Mouse (Mus musculus) midbrain, embryonic 14.5 days (tissue): Measurements from ENCODE around the gene Plcb4. TPM values are rescaled to one million over a fixed set of nuclear protein-coding genes. Genes with fewer than 3 reads are reported as not detected.
"Not testable (repeated sequence)": the region's sequence is repeated elsewhere in the genome, so short reads cannot be mapped to it uniquely, and the experiment has no call there.

Source experiments
- ATAC-seq: fragments of 200-750 bp; cut with Nextera tagmentation; 2 replicates; pipeline ENCODE4 v1.8.0; 2017; ENCODE audit warnings: moderate number of reproducible peaks, moderate library complexity; ENCODE audit not compliant: low FRiP score, low TSS enrichment
- DNase-seq: peaks from one replicate; pipeline ENCODE4 v3.0.0-alpha.2; 2015
- H3K27ac ChIP-seq: fragments of 300-500 bp; sonication (generic); replicated peaks from 2 replicates; pipeline ENCODE4 v1.5.1; 2014; ENCODE audit warnings: mild to moderate bottlenecking, low read depth, low read length, moderate library complexity
- H3K27me3 ChIP-seq: fragments of 300-500 bp; sonication (generic); 2 replicates; pipeline ENCODE4 v1.6.1; 2014; ENCODE audit warnings: low read length, control low read depth, mixed read lengths; ENCODE audit not compliant: control insufficient read depth, insufficient read depth
- H3K36me3 ChIP-seq: fragments of 300-500 bp; sonication (generic); 2 replicates; pipeline ENCODE4 v1.6.1; 2014; ENCODE audit warnings: low read length, control low read depth; ENCODE audit not compliant: control insufficient read depth, insufficient read depth
- H3K4me1 ChIP-seq: fragments of 300-500 bp; sonication (generic); 2 replicates; pipeline ENCODE4 v1.6.1; 2014; ENCODE audit warnings: mild to moderate bottlenecking, antibody characterized with exemption, low read length, control low read depth; ENCODE audit not compliant: control insufficient read depth, insufficient read depth
- H3K4me2 ChIP-seq: fragments of 300-500 bp; sonication (generic); 2 replicates; pipeline ENCODE4 v1.6.1; 2014; ENCODE audit warnings: mild to moderate bottlenecking, low read length, moderate library complexity
- H3K4me3 ChIP-seq: fragments of 300-500 bp; sonication (generic); replicated peaks from 2 replicates; pipeline ENCODE4 v1.5.1; 2014; ENCODE audit warnings: low read depth, low read length
- H3K9ac ChIP-seq: fragments of 300-500 bp; sonication (generic); replicated peaks from 2 replicates; pipeline ENCODE4 v1.6.1; 2014; ENCODE audit warnings: mild to moderate bottlenecking, low read length, moderate library complexity
- H3K9me3 ChIP-seq: fragments of 300-500 bp; sonication (generic); 2 replicates; pipeline ENCODE4 v1.6.1; 2016; ENCODE audit warnings: low read length, control low read depth, mixed read lengths; ENCODE audit not compliant: control insufficient read depth
- WGBS: fragments of 180-500 bp; shearing (Covaris S2); extraction: QIAGEN DNeasy Blood & Tissue Kit; methylation state at CpG from one replicate; pipeline ENCODE4 v1.1.7; 2014; 5-methylcytosine and 5-hydroxymethylcytosine counted together
- polyA plus RNA-seq: library from polyadenylated mRNA; unstranded; fragments of >200 nt; fragmentation: Nextera tagmentation; extraction: Ambion mirVana; gene quantifications from 2 replicates; pipeline ENCODE4 v1.2.1, GENCODE M21; 2014

The Plcb4 gene
- polyA plus RNA-seq, 1 experiment from 2014 or later, result 52.4 TPM

GRCm38 (mm10) chr2:135707305-135707704 lies 48.5 kb downstream of the Plcb4 start:
- no peaks in the 10 kb centered on the region for H3K9me3 ChIP-seq
- H3K4me2 ChIP-seq, result no peak overlapping the region
- no peaks in the 10 kb centered on the region for H3K27me3 ChIP-seq
- H3K9ac ChIP-seq, result no peak overlapping the region
- peaks cover 16% of the 10 kb centered on the region for H3K4me1 ChIP-seq
- ATAC-seq (no peak), DNase-seq (no peak)
- no peaks in the 10 kb centered on the region for H3K36me3 ChIP-seq
- no peak overlapping the region for H3K27ac ChIP-seq
- no peak overlapping the region for H3K4me3 ChIP-seq
- 94% methylated on average over 2 of the region's 2 CpGs for WGBS

GRCm38 (mm10) chr2:135708386-135708785 lies 49.6 kb downstream of the Plcb4 start:
- WGBS, result 90% methylated on average over 3 of the region's 3 CpGs
- Histone ChIP-seq H3K9me3 (no peaks in the 10 kb centered on the region), H3K36me3 (no peaks in the 10 kb centered on the region), H3K9ac (no peak overlapping the region), H3K4me2 (no peak overlapping the region), H3K27me3 (no peaks in the 10 kb centered on the region), H3K4me3 (no peak overlapping the region), H3K27ac (no peak overlapping the region), H3K4me1 (peaks cover 25% of the 10 kb centered on the region)
- no peak for ATAC-seq
- DNase-seq, result no peak

- Histone ChIP-seq H3K27me3 (no peaks in the 10 kb centered on the region), H3K4me2 (no peak overlapping the region), H3K9me3 (no peaks in the 10 kb centered on the region), H3K4me3 (no peak overlapping the region), H3K4me1 (peaks cover 29% of the 10 kb centered on the region), H3K9ac (no peak overlapping the region), H3K27ac (no peak overlapping the region), H3K36me3 (no peaks in the 10 kb centered on the region)
- 88% methylated on average over 9 of the region's 9 CpGs for WGBS
- DNase-seq (no peak), ATAC-seq (no peak)
Observed at GRCm38 (mm10) chr2:135708796-135709195, 50.0 kb downstream of the Plcb4 start.

GRCm38 (mm10) chr2:135709736-135710135 lies 50.9 kb downstream of the Plcb4 start:
- DNase-seq, H3K4me2 ChIP-seq, H3K27ac ChIP-seq, H3K36me3 ChIP-seq, ATAC-seq, H3K9me3 ChIP-seq, H3K27me3 ChIP-seq, H3K9ac ChIP-seq, H3K4me3 ChIP-seq: not testable (repeated sequence)
- H3K4me1 ChIP-seq, result peaks cover 31% of the 10 kb centered on the region

GRCm38 (mm10) chr2:135711049-135711924 lies 52.5 kb downstream of the Plcb4 start:
- no peaks in the 10 kb centered on the region for H3K36me3 ChIP-seq
- no peaks in the 10 kb centered on the region for H3K9me3 ChIP-seq
- H3K9ac ChIP-seq, result 0 out of 2 replicates have a peak overlapping the region, but pooled peaks have one; percentile 12
- H3K4me3 ChIP-seq, result peak overlapping the region; percentile 12; the same call in 1 of the 2 replicates
- no peaks in the 10 kb centered on the region for H3K27me3 ChIP-seq
- H3K27ac ChIP-seq, result peak overlapping the region; percentile 74
- WGBS, result 24% methylated on average over 8 of the region's 8 CpGs
- peaks cover 34% of the 10 kb centered on the region for H3K4me1 ChIP-seq
- ATAC-seq, result peak; percentile 80
- peak; percentile 83 for DNase-seq
- H3K4me2 ChIP-seq, result peak overlapping the region; percentile 48

GRCm38 (mm10) chr2:135711925-135712288 lies 53.1 kb downstream of the Plcb4 start:
- Histone ChIP-seq H3K27me3 (no peaks in the 10 kb centered on the region), H3K27ac (peak overlapping the region; percentile 74), H3K36me3 (no peaks in the 10 kb centered on the region), H3K9ac (0 out of 2 replicates have a peak overlapping the region, but pooled peaks have one; percentile 12), H3K4me2 (peak overlapping the region; percentile 48), H3K4me1 (peaks cover 40% of the 10 kb centered on the region), H3K4me3 (peak overlapping the region; percentile 12; the same call in 1 of the 2 replicates), H3K9me3 (no peaks in the 10 kb centered on the region)
- ATAC-seq, result peak; percentile 77
- peak; percentile 88 for DNase-seq
- 5% methylated on average over 8 of the region's 8 CpGs for WGBS

GRCm38 (mm10) chr2:135712331-135712730 lies 53.5 kb downstream of the Plcb4 start:
- Histone ChIP-seq H3K36me3 (no peaks in the 10 kb centered on the region), H3K27me3 (no peaks in the 10 kb centered on the region), H3K9me3 (no peaks in the 10 kb centered on the region), H3K27ac (no peak overlapping the region), H3K4me1 (peaks cover 44% of the 10 kb centered on the region), H3K4me2 (peak overlapping the region; percentile 48), H3K9ac (no peak overlapping the region), H3K4me3 (no peak overlapping the region)
- DNase-seq, result peak; percentile 45
- 0 out of 2 replicates have a peak, but pooled peaks have one; percentile 26 for ATAC-seq
- WGBS, result 10% methylated on average over 5 of the region's 5 CpGs

GRCm38 (mm10) chr2:135712921-135713320 lies 54.1 kb downstream of the Plcb4 start:
- no peak for DNase-seq
- Histone ChIP-seq H3K4me3 (no peak overlapping the region), H3K9ac (no peak overlapping the region), H3K27me3 (no peaks in the 10 kb centered on the region), H3K9me3 (no peaks in the 10 kb centered on the region), H3K4me2 (no peak overlapping the region), H3K4me1 (peaks cover 49% of the 10 kb centered on the region), H3K27ac (no peak overlapping the region), H3K36me3 (no peaks in the 10 kb centered on the region)
- ATAC-seq, result no peak
- WGBS, result 66% methylated on average over 6 of the region's 6 CpGs

- Histone ChIP-seq H3K9me3 (no peaks in the 10 kb centered on the region), H3K36me3 (no peaks in the 10 kb centered on the region), H3K27me3 (no peaks in the 10 kb centered on the region), H3K27ac (no peak overlapping the region; the same call in 1 of the 2 replicates), H3K4me3 (no peak overlapping the region), H3K9ac (no peak overlapping the region), H3K4me2 (no peak overlapping the region), H3K4me1 (peaks cover 45% of the 10 kb centered on the region)
- WGBS, result 91% methylated on average over 4 of the region's 4 CpGs
- ATAC-seq (no peak), DNase-seq (no peak)
Observed at GRCm38 (mm10) chr2:135716180-135716579, 57.4 kb downstream of the Plcb4 start.
